Mouse (Mus musculus) CH12.LX (cell line): ENCODE results near the gene Gm10837. TPM values are rescaled to one million over a fixed set of nuclear protein-coding genes. Genes with fewer than 3 reads are reported as not detected.

ENCODE experiments used
- DNase-seq: peaks from one replicate; pipeline ENCODE4 v3.0.0-alpha.2; 2013; ENCODE audit errors: extremely low read depth
- H3K27ac ChIP-seq: 2 replicates; pipeline ENCODE4 v1.5.1; 2012; ENCODE audit warnings: low read depth, mild to moderate bottlenecking, control low read depth, moderate library complexity; ENCODE audit not compliant: insufficient read depth
- H3K27me3 ChIP-seq: replicated peaks from 2 replicates; pipeline ENCODE3; 2012; ENCODE audit warnings: inconsistent platforms
- H3K36me3 ChIP-seq, 2 experiments: replicated peaks in 1 of 2; 2 replicates each; pipeline versions ENCODE3 to v1.6.1; 2012; ENCODE audit warnings: inconsistent platforms in 1 of 2, low read length in 1 of 2, mild to moderate bottlenecking in 1 of 2, mixed read lengths in 1 of 2, moderate library complexity in 1 of 2; ENCODE audit not compliant: control insufficient read depth in 1 of 2, insufficient read depth in 1 of 2
- H3K4me1 ChIP-seq, 2 experiments: 2 replicates each; pipeline ENCODE4 v1.6.1; 2012; ENCODE audit warnings: inconsistent platforms in 1 of 2, moderate library complexity in 1 of 2; ENCODE audit not compliant: insufficient read depth in 2 of 2, control insufficient read depth in 1 of 2
- H3K4me2 ChIP-seq: 2 replicates; pipeline ENCODE4 v1.6.1; 2012; ENCODE audit warnings: low read depth, mild to moderate bottlenecking, control low read depth; ENCODE audit not compliant: poor library complexity, insufficient read depth, severe bottlenecking
- H3K4me3 ChIP-seq, 3 experiments: fragments of 150-350 bp in 1 of 3; sonication (generic) in 1 of 3; replicated peaks in 1 of 3; 2 replicates each; pipeline versions ENCODE3 to v1.5.1; 2011 to 2012; ENCODE audit warnings: low read depth in 2 of 3, low read length in 2 of 3, mild to moderate bottlenecking in 2 of 3, moderate library complexity in 2 of 3, control low read depth in 1 of 3, improper control_type of control experiment in 1 of 3, inconsistent platforms in 1 of 3, mixed read lengths in 1 of 3; ENCODE audit not compliant: poor library complexity in 1 of 3
- H3K79me2 ChIP-seq: replicated peaks from 2 replicates; pipeline ENCODE4 v1.6.1; 2012; ENCODE audit warnings: mild to moderate bottlenecking, moderate library complexity; ENCODE audit not compliant: control insufficient read depth, poor library complexity, insufficient read depth, severe bottlenecking; ENCODE audit errors: extremely low read depth
- H3K9ac ChIP-seq: 2 replicates; pipeline ENCODE4 v1.6.1; 2012; ENCODE audit warnings: low read depth, mild to moderate bottlenecking, control low read depth, moderate library complexity; ENCODE audit not compliant: insufficient read depth
- H3K9me3 ChIP-seq: replicated peaks from 2 replicates; pipeline ENCODE3; 2012; ENCODE audit warnings: low read length, inconsistent platforms, mixed read lengths
- BHLHE40 ChIP-seq: IDR thresholded peaks from 2 replicates; pipeline ENCODE4 v1.6.1; 2011; ENCODE audit warnings: mild to moderate bottlenecking, low read depth, low read length, improper control_type of control experiment
- CHD1 ChIP-seq: IDR thresholded peaks from 2 replicates; pipeline ENCODE4 v1.6.1; 2012; ENCODE audit warnings: low read depth, low read length, improper control_type of control experiment, inconsistent platforms
- CHD2 ChIP-seq: IDR thresholded peaks from 2 replicates; pipeline ENCODE4 v1.6.1; 2011; ENCODE audit warnings: low read length, improper control_type of control experiment
- E2F4 ChIP-seq: IDR thresholded peaks from 2 replicates; pipeline ENCODE4 v1.6.1; 2011; ENCODE audit warnings: low read depth, low read length, improper control_type of control experiment; ENCODE audit not compliant: insufficient replicate concordance
- ELF1 ChIP-seq: IDR thresholded peaks from 2 replicates; pipeline ENCODE4 v1.6.1; 2014; ENCODE audit warnings: low read depth, mild to moderate bottlenecking, inconsistent platforms, low read length, improper control_type of control experiment
- EP300 ChIP-seq: IDR thresholded peaks from 2 replicates; pipeline ENCODE4 v1.6.1; 2011; ENCODE audit warnings: low read length, improper control_type of control experiment
- IRF4 ChIP-seq: IDR thresholded peaks from 2 replicates; pipeline ENCODE4 v1.6.1; 2014; ENCODE audit warnings: low read depth, mild to moderate bottlenecking, inconsistent platforms, low read length, improper control_type of control experiment
- JUND ChIP-seq: conservative IDR thresholded peaks from 2 replicates; pipeline ENCODE4 v1.6.1; 2011; ENCODE audit warnings: low read depth, low read length, improper control_type of control experiment
- KAT2A ChIP-seq: IDR thresholded peaks from 2 replicates; pipeline ENCODE4 v1.6.1; 2012; ENCODE audit warnings: low read length, improper control_type of control experiment, inconsistent platforms; ENCODE audit not compliant: insufficient replicate concordance
- MAFK ChIP-seq: IDR thresholded peaks from 2 replicates; pipeline ENCODE4 v1.6.1; 2011; ENCODE audit warnings: low read length, improper control_type of control experiment; ENCODE audit not compliant: insufficient replicate concordance
- MAX ChIP-seq: IDR thresholded peaks from 2 replicates; pipeline ENCODE4 v1.6.1; 2011; ENCODE audit warnings: low read length, improper control_type of control experiment
- MXI1 ChIP-seq: IDR thresholded peaks from 2 replicates; pipeline ENCODE4 v1.6.1; 2011; ENCODE audit warnings: mild to moderate bottlenecking, low read depth, low read length, improper control_type of control experiment
- NELFE ChIP-seq: IDR thresholded peaks from 2 replicates; pipeline ENCODE4 v1.6.1; 2011; ENCODE audit warnings: low read depth, low read length, improper control_type of control experiment
- POLR2A ChIP-seq: IDR thresholded peaks from 2 replicates; pipeline ENCODE4 v1.6.1; 2011; ENCODE audit warnings: low read depth, mild to moderate bottlenecking, improper control_type of control experiment, low read length
- RCOR1 ChIP-seq: conservative IDR thresholded peaks from 2 replicates; pipeline ENCODE4 v1.6.1; 2012; ENCODE audit warnings: low read depth, mild to moderate bottlenecking, inconsistent platforms, low read length, improper control_type of control experiment
- SIN3A ChIP-seq: IDR thresholded peaks from 2 replicates; pipeline ENCODE4 v1.6.1; 2012; ENCODE audit warnings: low read length, improper control_type of control experiment, inconsistent platforms
- USF1 ChIP-seq: IDR thresholded peaks from 2 replicates; pipeline ENCODE4 v1.6.1; 2014; ENCODE audit warnings: low read depth, mild to moderate bottlenecking, inconsistent platforms, low read length, improper control_type of control experiment
- USF2 ChIP-seq: conservative IDR thresholded peaks from 2 replicates; pipeline ENCODE4 v1.6.1; 2011; ENCODE audit warnings: low read depth, low read length, improper control_type of control experiment
- ZMIZ1 ChIP-seq: IDR thresholded peaks from 2 replicates; pipeline ENCODE4 v1.6.1; 2012; ENCODE audit warnings: low read depth, mild to moderate bottlenecking, inconsistent platforms, low read length, improper control_type of control experiment
- dilution Hi-C: fragments of 300-500 bp; cut with MboI; formaldehyde crosslinking; loops from 2 replicates; pipeline ENCODE4 v1.14.3; 2020; ENCODE audit warnings: low sequenced_read_pairs; ENCODE audit not compliant: extremely low pct_unique_long_range_greater_than_20kb, extremely low pct_ligation_motif_present
- in situ Hi-C: fragments of 300-500 bp; cut with MboI; formaldehyde crosslinking; loops from 3 replicates; pipeline ENCODE4 v1.14.3; 2019; ENCODE audit warnings: low sequenced_read_pairs, low pct_ligation_motif_present, low pct_unique_long_range_greater_than_20kb, mixed read lengths
- polyA plus RNA-seq: library from polyadenylated mRNA; unstranded; fragments of >175 nt; gene quantifications from 2 replicates; pipeline ENCODE4 v1.2.1, GENCODE M21; 2012; ENCODE audit warnings: low read depth; ENCODE audit not compliant: insufficient read length
- total RNA-seq, 2 experiments: library from RNA; depleted of rRNA; stranded (reverse); fragments of 300-350 nt in 1 of 2; fragments of >200 nt in 1 of 2; gene quantifications; 2 replicates each; pipeline ENCODE4 v1.2.3; 2012 to 2014

Gm10837 gene
- total and polyA plus RNA-seq, 3 experiments, result not detected

DNA sequence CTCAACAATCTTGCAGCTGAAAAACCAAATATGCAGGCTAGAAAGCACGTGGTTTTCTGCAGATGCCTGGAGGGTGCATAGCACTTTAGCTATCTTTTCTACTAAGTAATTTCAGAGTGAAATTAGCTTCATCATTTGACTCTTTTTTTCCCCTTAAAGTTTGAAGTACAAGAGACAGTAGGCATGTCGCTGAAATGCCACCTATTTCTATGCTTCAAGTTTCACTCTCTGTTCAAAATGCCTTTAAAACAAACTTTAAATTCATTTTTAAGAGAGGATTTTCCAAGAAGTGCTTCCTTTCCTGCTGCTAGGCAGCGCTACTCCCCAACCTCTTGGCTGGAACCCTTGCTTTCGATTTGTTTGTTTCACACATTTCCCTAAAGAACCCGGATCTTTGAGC, 1.3 kb upstream of the Gm10837 start:
- no peaks in the 10 kb centered on the region for H3K36me3 ChIP-seq
- H3K27ac ChIP-seq, result no peak overlapping the region
- dilution Hi-C loops, result no loop called here
- in situ Hi-C loops, result no loop called here
- no peak for DNase-seq
- no peaks in the 10 kb centered on the region for H3K79me2 ChIP-seq
- peak overlapping the region; percentile 87 for H3K4me2 ChIP-seq
- peaks cover 4 to 18% of the 10 kb centered on the region in 2 experiments; a peak in 2 of 4 replicates for H3K4me1 ChIP-seq
- peak overlapping the region; percentile 33; the same call in 1 of the 2 replicates for H3K9ac ChIP-seq
- no peak for TF ChIP-seq E2F4
- peak; percentile 67; the same call in 1 of the 2 replicates for TF ChIP-seq MAX
- TF ChIP-seq IRF4, result no peak
- TF ChIP-seq MXI1, result peak; percentile 23; the same call in 1 of the 2 replicates
- no peak for TF ChIP-seq SIN3A
- TF ChIP-seq POLR2A, result no peak
- TF ChIP-seq CHD1, result 0 out of 2 replicates have a peak, but pooled peaks have one; percentile 49
- TF ChIP-seq, all 38 proteins: peak for 3
- Histone ChIP-seq H3K4me3 (no peak overlapping the region), H3K27me3 (no peaks in the 10 kb centered on the region), H3K9me3 (no peaks in the 10 kb centered on the region)

DNA sequence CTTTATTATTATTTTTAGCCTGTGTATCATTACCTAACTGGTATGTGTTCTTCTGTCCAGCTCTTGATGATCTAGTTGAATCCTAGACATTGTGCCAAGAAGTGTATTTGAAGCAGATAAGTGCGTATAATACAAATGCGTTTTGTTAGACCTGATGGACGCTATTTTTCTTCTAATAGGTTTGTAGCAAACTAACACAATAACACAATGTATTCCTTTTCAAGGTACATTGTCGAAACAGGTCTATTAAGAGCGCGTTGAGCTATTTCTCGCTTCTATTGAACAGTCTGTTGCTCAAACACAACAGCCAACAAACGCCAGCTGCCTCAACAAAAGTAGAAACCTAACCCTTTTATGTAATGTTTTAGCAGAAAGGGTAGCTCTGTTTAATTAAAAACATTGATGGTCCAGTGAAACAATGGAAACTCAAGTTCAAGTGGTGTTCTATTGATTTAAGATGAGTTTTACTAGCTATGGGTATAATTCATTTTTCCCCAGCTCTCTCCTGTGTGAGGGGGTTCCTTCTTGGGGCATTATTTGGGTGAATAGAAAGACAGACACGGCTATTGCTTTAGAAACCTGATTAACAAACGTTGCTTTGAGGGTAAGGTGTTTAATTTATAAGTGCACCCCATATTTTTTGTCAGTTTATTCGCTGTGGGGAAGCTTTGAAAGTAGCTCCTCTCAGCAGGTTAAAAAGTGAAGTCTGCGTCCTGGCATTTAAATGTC, 536 bp upstream of the Gm10837 start:
- TF ChIP-seq MAFK (no peak), BHLHE40 (no peak), ZMIZ1 (no peak), ELF1 (no peak), POLR2A (no peak), EP300 (no peak), NELFE (no peak), RCOR1 (no peak), E2F4 (no peak), USF1 (no peak), USF2 (no peak), JUND (no peak), KAT2A (no peak), CHD2 (no peak)
- H3K4me2 ChIP-seq, result peak overlapping the region; percentile 55; the same call in 1 of the 2 replicates
- H3K79me2 ChIP-seq, result no peaks in the 10 kb centered on the region
- no peaks in the 10 kb centered on the region for H3K9me3 ChIP-seq
- no peak overlapping the region for H3K27ac ChIP-seq
- dilution Hi-C loops, result no loop called here
- DNase-seq, result no peak
- H3K36me3 ChIP-seq, result no peaks in the 10 kb centered on the region
- peaks cover 4 to 16% of the 10 kb centered on the region in 2 experiments; a peak in 2 of 4 replicates for H3K4me1 ChIP-seq
- H3K9ac ChIP-seq, result no peak overlapping the region
- H3K4me3 ChIP-seq, result no peak overlapping the region
- H3K27me3 ChIP-seq, result no peaks in the 10 kb centered on the region
- in situ Hi-C loops, result no loop called here
